Mouse (Mus musculus): Measurements from ENCODE around the gene Thrap3.
"Not testable (repeated sequence)": the region's sequence is repeated elsewhere in the genome, so short reads cannot be mapped to it uniquely, and the experiment has no call there.

Thrap3 gene

GRCm38 (mm10) chr4:126217771-126218170 lies 15.2 kb upstream of the Thrap3 start:
- DNase-seq = no peak

GRCm38 (mm10) chr4:126207081-126207480 lies 4.5 kb upstream of the Thrap3 start:
- DNase-seq = no peak

GRCm38 (mm10) chr4:126205386-126205785 lies 2.8 kb upstream of the Thrap3 start:
- DNase-seq = no peak

- no peak for DNase-seq
These were observed 2.2 kb upstream of the Thrap3 start for GRCm38 (mm10) chr4:126204661-126205230.

GRCm38 (mm10) chr4:126204016-126204415 lies 1.5 kb upstream of the Thrap3 start:
- DNase-seq = no peak

- no peak for DNase-seq
These were observed 856 bp upstream of the Thrap3 start for GRCm38 (mm10) chr4:126203336-126203895.

GRCm38 (mm10) chr4:126201514-126202302 lies 852 bp downstream of the Thrap3 start:
- peak; percentile 56 for DNase-seq

- no peak for DNase-seq
These were observed 1.9 kb downstream of the Thrap3 start for GRCm38 (mm10) chr4:126200656-126201055.

GRCm38 (mm10) chr4:126200036-126200435 lies 2.5 kb downstream of the Thrap3 start:
- DNase-seq = no peak

GRCm38 (mm10) chr4:126199556-126199955 lies 3.0 kb downstream of the Thrap3 start:
- no peak for DNase-seq

- DNase-seq = no peak
These were observed 5.1 kb downstream of the Thrap3 start for GRCm38 (mm10) chr4:126197485-126197884.

GRCm38 (mm10) chr4:126194916-126195315 lies 7.6 kb downstream of the Thrap3 start:
- no peak for DNase-seq

GRCm38 (mm10) chr4:126194216-126194615 lies 8.3 kb downstream of the Thrap3 start:
- no peak for DNase-seq

- DNase-seq = no peak
These were observed 11.9 kb downstream of the Thrap3 start for GRCm38 (mm10) chr4:126190636-126191035.

GRCm38 (mm10) chr4:126187096-126187495 lies 15.5 kb downstream of the Thrap3 start:
- no peak for DNase-seq

- no peak for DNase-seq
These were observed 19.5 kb downstream of the Thrap3 start for GRCm38 (mm10) chr4:126183034-126183433.

- DNase-seq = peak; percentile 60
These were observed 21.2 kb downstream of the Thrap3 start for GRCm38 (mm10) chr4:126181170-126181957.

- not testable (repeated sequence) for DNase-seq
These were observed 26.6 kb downstream of the Thrap3 start for GRCm38 (mm10) chr4:126175980-126176379.

GRCm38 (mm10) chr4:126173800-126174199 lies 28.8 kb downstream of the Thrap3 start:
- no peak for DNase-seq

- not testable (repeated sequence) for DNase-seq
These were observed 31.8 kb downstream of the Thrap3 start for GRCm38 (mm10) chr4:126170737-126171136.

GRCm38 (mm10) chr4:126168851-126169250 lies 33.7 kb downstream of the Thrap3 start:
- no peak for DNase-seq

GRCm38 (mm10) chr4:126166084-126166483 lies 36.5 kb downstream of the Thrap3 start:
- DNase-seq = peak; percentile 57

GRCm38 (mm10) chr4:126165092-126165491 lies 37.5 kb downstream of the Thrap3 start:
- not testable (repeated sequence) for DNase-seq
